Comparison of ENCODE assay signal across 35 mouse cellular contexts in genomic region chr17:78389573-78389972, GRCm38 (mm10).
"Had no signal": no experiment of that assay in that cellular context is flagged by ENCODE, and none has a peak within 500 bp of the region (broad histone marks: within the 10 kb centered on the region; RNA-seq: fewer than 3 reads in every experiment).

No protein-coding gene starts in this region.

- H3K9me3 ChIP-seq: heart, embryonic 10.5 days; heart, embryonic 12.5 days; heart, embryonic 13.5 days; heart, embryonic 15.5 days; hindbrain, embryonic 10.5 days; hindbrain, embryonic 12.5 days; hindbrain, embryonic 13.5 days; hindbrain, embryonic 15.5 days; kidney, embryonic 15.5 days had no signal

- H3K4me1 ChIP-seq: hindbrain, embryonic 10.5 days; hindbrain, embryonic 12.5 days; hindbrain, embryonic 13.5 days; hindbrain, embryonic 15.5 days had no signal

- DNase-seq: heart, postnatal 10 days; heart, postnatal 14 days; heart, postnatal 36 days; heart, postnatal 4 days; kidney, adult 11 months; kidney, adult 18-20 months; kidney, adult 2 months; kidney, adult 8-10 months; kidney, adult 9 months; kidney, postnatal 10 days; kidney, postnatal 14 days; kidney, postnatal 25 days; kidney, postnatal 36 days; kidney, postnatal 4 days; layer of hippocampus, adult 9-11 months; layer of hippocampus, postnatal 36 days had no signal

- ATAC-seq: hindbrain, embryonic 16.5 days; hindbrain, postnatal 0 days; inflammation-experienced regulatory T-cells, adult 6 months; intestine, embryonic 16.5 days; intestine, postnatal 0 days had no signal

- H3K4me2 ChIP-seq: heart, embryonic 11.5 days; heart, embryonic 12.5 days; heart, embryonic 13.5 days; heart, embryonic 15.5 days; hindbrain, embryonic 12.5 days; hindbrain, embryonic 13.5 days; hindbrain, embryonic 14.5 days; hindbrain, embryonic 15.5 days; kidney, embryonic 15.5 days had no signal

- H3K4me3 ChIP-seq: heart, embryonic 10.5 days; heart, embryonic 12.5 days; heart, embryonic 13.5 days; heart, embryonic 15.5 days; hindbrain, embryonic 10.5 days; hindbrain, embryonic 12.5 days; hindbrain, embryonic 13.5 days; hindbrain, embryonic 15.5 days; kidney, embryonic 15.5 days; layer of hippocampus, adult 2 months; left cerebral cortex, adult 2 months had no signal

- H3K36me3 ChIP-seq: heart, embryonic 15.5 days; hindbrain, embryonic 12.5 days; hindbrain, embryonic 15.5 days; kidney, embryonic 15.5 days had no signal

- H3K9ac ChIP-seq: heart, embryonic 12.5 days; heart, embryonic 13.5 days; heart, embryonic 15.5 days; hindbrain, embryonic 12.5 days; hindbrain, embryonic 13.5 days; hindbrain, embryonic 14.5 days; hindbrain, embryonic 15.5 days; kidney, embryonic 15.5 days had no signal

- H3K27ac ChIP-seq: heart, embryonic 10.5 days; heart, embryonic 13.5 days; heart, embryonic 15.5 days; hindbrain, embryonic 10.5 days; hindbrain, embryonic 12.5 days; hindbrain, embryonic 13.5 days; hindbrain, embryonic 14.5 days; hindbrain, embryonic 15.5 days; hindbrain, postnatal 0 days; kidney, embryonic 15.5 days; kidney, postnatal 0 days; layer of hippocampus, adult 2 months; left cerebral cortex, adult 2 months had no signal

- H3K27me3 ChIP-seq: heart, embryonic 12.5 days; heart, embryonic 13.5 days; heart, embryonic 15.5 days; hindbrain, embryonic 12.5 days; hindbrain, embryonic 13.5 days; hindbrain, embryonic 15.5 days; kidney, embryonic 15.5 days had no signal
